Mouse (Mus musculus) lung, embryonic 14.5 days (tissue): ENCODE results near the gene Cd164. TPM values are rescaled to one million over a fixed set of nuclear protein-coding genes. Genes with fewer than 3 reads are reported as not detected.

Experiments
- ATAC-seq: fragments of 200-750 bp; cut with Nextera tagmentation; 2 replicates; pipeline ENCODE4 v1.8.0; 2017; ENCODE audit warnings: mild to moderate bottlenecking, moderate TSS enrichment, moderate library complexity; ENCODE audit not compliant: insufficient read depth
- DNase-seq: peaks from one replicate; pipeline ENCODE4 v3.0.0-alpha.2; 2015
- H3K27ac ChIP-seq: fragments of 300-500 bp; sonication (generic); 2 replicates; pipeline ENCODE4 v1.5.1; 2014; ENCODE audit warnings: low read depth, mild to moderate bottlenecking, moderate library complexity
- H3K27me3 ChIP-seq: fragments of 300-500 bp; sonication (generic); 2 replicates; pipeline ENCODE4 v1.6.1; 2014; ENCODE audit warnings: low read length, control low read depth; ENCODE audit not compliant: insufficient read depth
- H3K36me3 ChIP-seq: fragments of 300-500 bp; sonication (generic); 2 replicates; pipeline ENCODE4 v1.6.1; 2014; ENCODE audit warnings: control low read depth; ENCODE audit not compliant: insufficient read depth
- H3K4me1 ChIP-seq: fragments of 300-500 bp; sonication (generic); 2 replicates; pipeline ENCODE4 v1.6.1; 2014; ENCODE audit warnings: antibody characterized with exemption, control low read depth; ENCODE audit not compliant: insufficient read depth
- H3K4me2 ChIP-seq: fragments of 300-500 bp; sonication (generic); 2 replicates; pipeline ENCODE4 v1.6.1; 2014; ENCODE audit warnings: mild to moderate bottlenecking
- H3K4me3 ChIP-seq: fragments of 300-500 bp; sonication (generic); 2 replicates; pipeline ENCODE4 v1.5.1; 2014; ENCODE audit warnings: low read depth, low read length
- H3K9ac ChIP-seq: fragments of 300-500 bp; sonication (generic); 2 replicates; pipeline ENCODE4 v1.6.1; 2014
- H3K9me3 ChIP-seq: fragments of 300-500 bp; sonication (generic); 2 replicates; pipeline ENCODE4 v1.6.1; 2016; ENCODE audit warnings: low read depth, low read length, control low read depth
- CTCF ChIP-seq: IDR thresholded peaks from 2 replicates; pipeline ENCODE4 v1.5.1; 2016; ENCODE audit warnings: antibody characterized with exemption, low read depth
- WGBS: fragments of 180-500 bp; shearing (Covaris S2); extraction: QIAGEN DNeasy Blood & Tissue Kit; methylation state at CpG from one replicate; pipeline ENCODE4 v1.1.7; 2014; 5-methylcytosine and 5-hydroxymethylcytosine counted together
- polyA plus RNA-seq: library from polyadenylated mRNA; unstranded; fragments of >200 nt; fragmentation: Nextera tagmentation; extraction: Ambion mirVana; gene quantifications from 2 replicates; pipeline ENCODE4 v1.2.1, GENCODE M21; 2014

The Cd164 gene
- polyA plus RNA-seq, 1 experiment from 2014 or later = 196 TPM

- Histone ChIP-seq H3K9me3 (no peaks in the 10 kb centered on the region), H3K27me3 (no peaks in the 10 kb centered on the region), H3K9ac (no peak overlapping the region), H3K27ac (no peak overlapping the region), H3K4me1 (peaks cover 4% of the 10 kb centered on the region), H3K4me3 (no peak overlapping the region), H3K4me2 (no peak overlapping the region), H3K36me3 (peaks cover 75% of the 10 kb centered on the region)
- 85% methylated on average over 16 of the region's 16 CpGs for WGBS
- ATAC-seq (no peak), DNase-seq (no peak)
- no peak for TF ChIP-seq CTCF
Measured at GRCm38 (mm10) chr10:41485778-41486177, 33.4 kb upstream of the Cd164 start.

- no peak for ATAC-seq
- H3K9ac ChIP-seq = no peak overlapping the region
- DNase-seq = no peak
- TF ChIP-seq CTCF = no peak
- no peak overlapping the region for H3K4me3 ChIP-seq
- 79% methylated on average over 14 of the region's 14 CpGs for WGBS
- H3K4me1 ChIP-seq = peaks cover 4% of the 10 kb centered on the region
- no peaks in the 10 kb centered on the region for H3K27me3 ChIP-seq
- H3K36me3 ChIP-seq = peaks cover 69% of the 10 kb centered on the region
- no peak overlapping the region for H3K27ac ChIP-seq
- H3K9me3 ChIP-seq = no peaks in the 10 kb centered on the region
- no peak overlapping the region for H3K4me2 ChIP-seq
Measured at GRCm38 (mm10) chr10:41486506-41487170, 32.6 kb upstream of the Cd164 start.

- TF ChIP-seq CTCF = no peak
- peaks cover 4% of the 10 kb centered on the region for H3K4me1 ChIP-seq
- WGBS = 25% methylated on average over 7 of the region's 7 CpGs
- no peaks in the 10 kb centered on the region for H3K9me3 ChIP-seq
- DNase-seq = peak; percentile 28
- H3K27ac ChIP-seq = peak overlapping the region; percentile 26; the same call in 1 of the 2 replicates
- H3K36me3 ChIP-seq = peaks cover 46% of the 10 kb centered on the region
- H3K4me3 ChIP-seq = peak overlapping the region; percentile 67
- H3K4me2 ChIP-seq = peak overlapping the region; percentile 100
- ATAC-seq = no peak
- H3K27me3 ChIP-seq = no peaks in the 10 kb centered on the region
- peak overlapping the region; percentile 74 for H3K9ac ChIP-seq
Measured at GRCm38 (mm10) chr10:41488877-41489276, 30.3 kb upstream of the Cd164 start.

GRCm38 (mm10) chr10:41489294-41489693 lies 29.9 kb upstream of the Cd164 start:
- DNase-seq (no peak), ATAC-seq (0 out of 2 replicates have a peak, but pooled peaks have one; percentile 5)
- WGBS = 16% methylated on average over 8 of the region's 8 CpGs
- Histone ChIP-seq H3K9me3 (no peaks in the 10 kb centered on the region), H3K27ac (peak overlapping the region; percentile 26; the same call in 1 of the 2 replicates), H3K4me1 (peaks cover 4% of the 10 kb centered on the region), H3K4me3 (peak overlapping the region; percentile 67), H3K4me2 (peak overlapping the region; percentile 100), H3K27me3 (no peaks in the 10 kb centered on the region), H3K9ac (peak overlapping the region; percentile 74), H3K36me3 (peaks cover 42% of the 10 kb centered on the region)
- no peak for TF ChIP-seq CTCF

- peaks cover 36% of the 10 kb centered on the region for H3K36me3 ChIP-seq
- DNase-seq (peak; percentile 98), ATAC-seq (peak; percentile 94)
- H3K27me3 ChIP-seq = no peaks in the 10 kb centered on the region
- peak within 1 kb of the TSS; percentile 100 for H3K4me2 ChIP-seq
- peak within 1 kb of the TSS; percentile 74 for H3K9ac ChIP-seq
- H3K9me3 ChIP-seq = no peaks in the 10 kb centered on the region
- TF ChIP-seq CTCF = 0 out of 2 replicates have a peak, but pooled peaks have one; percentile 9
- peak within 1 kb of the TSS; percentile 81 for H3K27ac ChIP-seq
- peaks cover 4% of the 10 kb centered on the region for H3K4me1 ChIP-seq
- WGBS = under 1% methylated on average over 50 of the region's 50 CpGs
- peak within 1 kb of the TSS; percentile 67 for H3K4me3 ChIP-seq
Measured at GRCm38 (mm10) chr10:41489708-41490517, 29.3 kb upstream of the Cd164 start, which contains the start of the genes Smpd2 and Ppil6. Smpd2 (minus strand) TSS chr10:41490369. Ppil6 (plus strand) TSS chr10:41490439.

GRCm38 (mm10) chr10:41490518-41490873 lies 28.7 kb upstream of the Cd164 start:
- Histone ChIP-seq H3K4me2 (peak overlapping the region; percentile 100), H3K36me3 (peaks cover 30% of the 10 kb centered on the region), H3K27me3 (no peaks in the 10 kb centered on the region), H3K4me3 (peak overlapping the region; percentile 67), H3K4me1 (peaks cover 4% of the 10 kb centered on the region), H3K27ac (no peak overlapping the region), H3K9ac (peak overlapping the region; percentile 58), H3K9me3 (no peaks in the 10 kb centered on the region)
- DNase-seq = no peak
- no peak for TF ChIP-seq CTCF
- no peak for ATAC-seq
- WGBS = under 1% methylated on average over 29 of the region's 29 CpGs

- H3K4me1 ChIP-seq = peaks cover 4% of the 10 kb centered on the region
- ATAC-seq (no peak), DNase-seq (no peak)
- no peak for TF ChIP-seq CTCF
- no peaks in the 10 kb centered on the region for H3K27me3 ChIP-seq
- peak overlapping the region; percentile 67; the same call in 1 of the 2 replicates for H3K4me3 ChIP-seq
- no peak overlapping the region for H3K9ac ChIP-seq
- 44% methylated on average over 4 of the region's 4 CpGs for WGBS
- H3K27ac ChIP-seq = no peak overlapping the region
- peaks cover 24% of the 10 kb centered on the region for H3K36me3 ChIP-seq
- H3K4me2 ChIP-seq = peak overlapping the region; percentile 100
- H3K9me3 ChIP-seq = no peaks in the 10 kb centered on the region
Measured at GRCm38 (mm10) chr10:41491111-41491510, 28.1 kb upstream of the Cd164 start.
